Mouse (Mus musculus): ENCODE measurements at regions not wholly inside any gene's neighbourhood (a gene's known extent, or its start where the extent isn't known, plus 50 kb on each side); places are given as distances from the start of the nearest gene placed in this dataset.

DNA sequence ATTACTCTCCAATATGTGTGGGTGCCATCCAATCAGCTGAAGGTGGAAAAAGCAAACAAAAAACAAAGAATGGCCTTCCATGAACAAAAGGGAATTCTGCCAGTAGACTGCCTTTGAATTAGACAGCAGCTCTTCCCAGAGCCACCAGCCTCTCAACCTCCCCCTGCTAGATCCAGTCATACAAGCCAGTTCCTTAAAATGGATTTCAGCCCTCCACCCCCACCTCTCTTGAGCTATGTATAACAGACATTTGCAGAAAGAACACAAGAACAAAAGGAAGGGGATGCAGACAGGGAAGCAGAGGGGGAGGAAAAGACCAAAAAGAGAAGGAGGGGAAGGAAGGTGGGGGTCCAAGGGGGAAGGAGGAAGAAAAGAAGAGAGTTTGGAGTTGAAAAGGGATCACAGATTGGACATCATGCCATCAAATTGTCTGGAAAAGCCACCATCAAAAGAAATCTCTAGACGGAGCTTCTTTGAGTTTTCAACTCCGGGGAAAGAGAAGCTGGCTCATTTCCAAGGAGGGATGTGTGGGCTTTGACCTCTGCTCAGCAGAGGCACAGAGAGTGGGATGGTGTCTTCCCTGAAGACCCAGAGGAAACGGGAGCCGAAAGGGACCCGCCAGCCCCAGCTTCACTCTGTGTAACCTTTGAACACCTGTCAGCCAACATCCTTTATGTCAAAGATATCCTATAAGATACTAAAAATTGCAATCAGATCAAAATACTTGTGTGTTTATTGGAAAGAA lies 114.8 kb downstream of the Dhrs2 start:
- Histone ChIP-seq H3K36me3 (ENCODE audit: insufficient read depth) (no peaks in the 10 kb centered on the region), H3K27ac (ENCODE audit: low read depth) (peak overlapping the region; percentile 19; the same call in 1 of the 2 replicates), H3K4me3 (ENCODE audit: low read depth, low read length) (no peak overlapping the region), H3K27me3 (ENCODE audit: insufficient read depth, low read length) (no peaks in the 10 kb centered on the region), H3K4me1 (ENCODE audit: insufficient read depth) (no peaks in the 10 kb centered on the region), H3K9me3 (ENCODE audit: low read depth, low read length) (no peaks in the 10 kb centered on the region), H3K9ac (no peak overlapping the region), H3K4me2 (0 out of 2 replicates have a peak overlapping the region, but pooled peaks have one; percentile 7)
- no peak for TF ChIP-seq CTCF (IDR thresholded peaks at IDR 0.05; ENCODE audit: low read depth)
- WGBS = 36% methylated on average over 5 of the region's 5 CpGs
- ATAC-seq (ENCODE audit: insufficient read depth) (no peak), DNase-seq (peak; percentile 81)

GRCm38 (mm10) chr14:55338010-55338409 lies 116.2 kb downstream of the Dhrs2 start:
- Histone ChIP-seq H3K9ac (no peak overlapping the region), H3K4me1 (ENCODE audit: insufficient read depth) (no peaks in the 10 kb centered on the region), H3K4me2 (no peak overlapping the region), H3K27me3 (ENCODE audit: insufficient read depth, low read length) (no peaks in the 10 kb centered on the region), H3K9me3 (ENCODE audit: low read depth, low read length) (no peaks in the 10 kb centered on the region), H3K36me3 (ENCODE audit: insufficient read depth) (no peaks in the 10 kb centered on the region), H3K4me3 (ENCODE audit: low read depth, low read length) (no peak overlapping the region), H3K27ac (ENCODE audit: low read depth) (peak overlapping the region; percentile 54; the same call in 1 of the 2 replicates)
- WGBS = 55% methylated on average over 9 of the region's 9 CpGs
- no peak for ATAC-seq (ENCODE audit: insufficient read depth)
- TF ChIP-seq CTCF (IDR thresholded peaks at IDR 0.05; ENCODE audit: low read depth) = no peak
- DNase-seq = no peak

GRCm38 (mm10) chr14:55338500-55338899 lies 116.7 kb downstream of the Dhrs2 start:
- Histone ChIP-seq H3K4me2 (no peak overlapping the region), H3K4me3 (ENCODE audit: low read depth, low read length) (no peak overlapping the region), H3K36me3 (ENCODE audit: insufficient read depth) (no peaks in the 10 kb centered on the region), H3K27me3 (ENCODE audit: insufficient read depth, low read length) (no peaks in the 10 kb centered on the region), H3K9me3 (ENCODE audit: low read depth, low read length) (no peaks in the 10 kb centered on the region), H3K9ac (no peak overlapping the region), H3K4me1 (ENCODE audit: insufficient read depth) (no peaks in the 10 kb centered on the region), H3K27ac (ENCODE audit: low read depth) (no peak overlapping the region)
- 28% methylated on average over 7 of the region's 7 CpGs for WGBS
- DNase-seq (peak; percentile 16), ATAC-seq (ENCODE audit: insufficient read depth) (no peak)
- no peak for TF ChIP-seq CTCF (IDR thresholded peaks at IDR 0.05; ENCODE audit: low read depth)

GRCm38 (mm10) chr14:55339036-55339614 lies 117.3 kb downstream of the Dhrs2 start:
- TF ChIP-seq CTCF (IDR thresholded peaks at IDR 0.05; ENCODE audit: low read depth) = no peak
- no peak overlapping the region for H3K4me3 ChIP-seq (ENCODE audit: low read depth, low read length)
- 57% methylated on average over 9 of the region's 9 CpGs for WGBS
- DNase-seq (no peak), ATAC-seq (ENCODE audit: insufficient read depth) (no peak)
- no peaks in the 10 kb centered on the region for H3K36me3 ChIP-seq (ENCODE audit: insufficient read depth)
- no peaks in the 10 kb centered on the region for H3K9me3 ChIP-seq (ENCODE audit: low read depth, low read length)
- no peak overlapping the region for H3K27ac ChIP-seq (ENCODE audit: low read depth)
- no peak overlapping the region for H3K4me2 ChIP-seq
- H3K9ac ChIP-seq = no peak overlapping the region
- H3K27me3 ChIP-seq (ENCODE audit: insufficient read depth, low read length) = no peaks in the 10 kb centered on the region
- H3K4me1 ChIP-seq (ENCODE audit: insufficient read depth) = no peaks in the 10 kb centered on the region

- H3K36me3 ChIP-seq (ENCODE audit: insufficient read depth) = no peaks in the 10 kb centered on the region
- no peak for TF ChIP-seq CTCF (IDR thresholded peaks at IDR 0.05; ENCODE audit: low read depth)
- H3K4me2 ChIP-seq = no peak overlapping the region
- no peak overlapping the region for H3K9ac ChIP-seq
- DNase-seq (no peak), ATAC-seq (ENCODE audit: insufficient read depth) (no peak)
- H3K9me3 ChIP-seq (ENCODE audit: low read depth, low read length) = no peaks in the 10 kb centered on the region
- H3K27me3 ChIP-seq (ENCODE audit: insufficient read depth, low read length) = no peaks in the 10 kb centered on the region
- H3K27ac ChIP-seq (ENCODE audit: low read depth) = no peak overlapping the region
- H3K4me3 ChIP-seq (ENCODE audit: low read depth, low read length) = no peak overlapping the region
- H3K4me1 ChIP-seq (ENCODE audit: insufficient read depth) = no peaks in the 10 kb centered on the region
- 43% methylated on average over 1 of the region's 1 CpGs for WGBS
Observed at GRCm38 (mm10) chr14:55343341-55343740, 121.5 kb downstream of the Dhrs2 start.

- Histone ChIP-seq H3K4me1 (ENCODE audit: insufficient read depth) (no peaks in the 10 kb centered on the region), H3K4me2 (no peak overlapping the region)
Observed at GRCm38 (mm10) chr14:55343914-55344313, 122.1 kb downstream of the Dhrs2 start.

GRCm38 (mm10) chr14:55345091-55345490 lies 123.3 kb downstream of the Dhrs2 start:
- Histone ChIP-seq H3K36me3 (ENCODE audit: insufficient read depth) (no peaks in the 10 kb centered on the region), H3K27me3 (ENCODE audit: insufficient read depth, low read length) (no peaks in the 10 kb centered on the region), H3K4me1 (ENCODE audit: insufficient read depth) (no peaks in the 10 kb centered on the region), H3K9ac (no peak overlapping the region), H3K4me2 (no peak overlapping the region), H3K27ac (ENCODE audit: low read depth) (no peak overlapping the region), H3K9me3 (ENCODE audit: low read depth, low read length) (no peaks in the 10 kb centered on the region), H3K4me3 (ENCODE audit: low read depth, low read length) (no peak overlapping the region)
- no peak for TF ChIP-seq CTCF (IDR thresholded peaks at IDR 0.05; ENCODE audit: low read depth)
- no peak for ATAC-seq (ENCODE audit: insufficient read depth)
- 80% methylated on average over 5 of the region's 5 CpGs for WGBS
- DNase-seq = no peak

More at GRCm38 (mm10) chr14:55343914-55344313, 122.1 kb downstream of the Dhrs2 start:
- ATAC-seq (ENCODE audit: insufficient read depth) (no peak), DNase-seq (no peak)
- WGBS = 69% methylated on average over 5 of the region's 5 CpGs
- Histone ChIP-seq H3K36me3 (ENCODE audit: insufficient read depth) (no peaks in the 10 kb centered on the region), H3K4me3 (ENCODE audit: low read depth, low read length) (no peak overlapping the region), H3K9ac (no peak overlapping the region), H3K9me3 (ENCODE audit: low read depth, low read length) (no peaks in the 10 kb centered on the region), H3K27me3 (ENCODE audit: insufficient read depth, low read length) (no peaks in the 10 kb centered on the region), H3K27ac (ENCODE audit: low read depth) (no peak overlapping the region)
- TF ChIP-seq CTCF (IDR thresholded peaks at IDR 0.05; ENCODE audit: low read depth) = no peak

All from lung, embryonic 14.5 days (tissue).